Mouse (Mus musculus) monocyte, adult 59 days (primary cell): Measurements from ENCODE around the gene Lifr. TPM values are rescaled to one million over a fixed set of nuclear protein-coding genes. Genes with fewer than 3 reads are reported as not detected.

ENCODE experiments used
- total RNA-seq, 2 experiments: library from RNA; stranded (reverse); gene quantifications; one replicate each; pipeline ENCODE4 v1.2.4; 2023

The Lifr gene
- total RNA-seq: 10 to 100 TPM; 19.9 to 23.5 TPM

GRCm38 (mm10) chr15:7090211-7090765 is at the start of gene Lifr:
Gene Lifr, plus strand, starts transcription at chr15:7090614.

Other genes starting within 250 kb of the Lifr start
- gene Osmr, start 215.6 kb upstream of the Lifr start, total RNA-seq: under 1 TPM in 1 of 2 experiments, not detected in 1; 0.13 TPM